Mouse (Mus musculus): ENCODE results near the gene Rufy4.

- TF ChIP-seq POLR2A (IDR thresholded peaks at IDR 0.05; ENCODE audit: borderline replicate concordance, insufficient read depth, low read length) (no peak), CTCF (IDR thresholded peaks at IDR 0.05; ENCODE audit: borderline replicate concordance, insufficient read depth, low read depth, low read length) (no peak)
These were observed 19.1 kb upstream of the Rufy4 start for GRCm38 (mm10) chr1:74106214-74106613.
